Mouse (Mus musculus) brown adipose tissue, adult 24 weeks (tissue): ENCODE data around the gene Pgd. TPM values are rescaled to one million over a fixed set of nuclear protein-coding genes. Genes with fewer than 3 reads are reported as not detected.
"Not testable (repeated sequence)": the region's sequence is repeated elsewhere in the genome, so short reads cannot be mapped to it uniquely, and the experiment has no call there.

Experiments used
- H3K27ac ChIP-seq: fragments of 200-500 bp; replicated peaks from 2 replicates; pipeline ENCODE4 v1.5.1; 2012; ENCODE audit warnings: low read depth, mild to moderate bottlenecking, low read length
- H3K4me1 ChIP-seq: fragments of 200-500 bp; 2 replicates; pipeline ENCODE4 v1.6.1; 2012; ENCODE audit warnings: low read length, mixed read lengths; ENCODE audit not compliant: control insufficient read depth, insufficient read depth, insufficient read length
- H3K4me3 ChIP-seq: fragments of 200-500 bp; 2 replicates; pipeline ENCODE4 v1.5.1; 2012; ENCODE audit warnings: low read depth, mild to moderate bottlenecking, low read length, moderate library complexity; ENCODE audit not compliant: insufficient read depth
- polyA plus RNA-seq: library from polyadenylated mRNA; stranded (reverse); fragments of >200 nt; gene quantifications from 2 replicates; pipeline ENCODE4 v1.2.4, GENCODE M21; 2012; ENCODE audit not compliant: missing spikeins, insufficient read depth, insufficient read length

Pgd gene
- polyA plus RNA-seq, 1 experiment, result 610 TPM

DNA sequence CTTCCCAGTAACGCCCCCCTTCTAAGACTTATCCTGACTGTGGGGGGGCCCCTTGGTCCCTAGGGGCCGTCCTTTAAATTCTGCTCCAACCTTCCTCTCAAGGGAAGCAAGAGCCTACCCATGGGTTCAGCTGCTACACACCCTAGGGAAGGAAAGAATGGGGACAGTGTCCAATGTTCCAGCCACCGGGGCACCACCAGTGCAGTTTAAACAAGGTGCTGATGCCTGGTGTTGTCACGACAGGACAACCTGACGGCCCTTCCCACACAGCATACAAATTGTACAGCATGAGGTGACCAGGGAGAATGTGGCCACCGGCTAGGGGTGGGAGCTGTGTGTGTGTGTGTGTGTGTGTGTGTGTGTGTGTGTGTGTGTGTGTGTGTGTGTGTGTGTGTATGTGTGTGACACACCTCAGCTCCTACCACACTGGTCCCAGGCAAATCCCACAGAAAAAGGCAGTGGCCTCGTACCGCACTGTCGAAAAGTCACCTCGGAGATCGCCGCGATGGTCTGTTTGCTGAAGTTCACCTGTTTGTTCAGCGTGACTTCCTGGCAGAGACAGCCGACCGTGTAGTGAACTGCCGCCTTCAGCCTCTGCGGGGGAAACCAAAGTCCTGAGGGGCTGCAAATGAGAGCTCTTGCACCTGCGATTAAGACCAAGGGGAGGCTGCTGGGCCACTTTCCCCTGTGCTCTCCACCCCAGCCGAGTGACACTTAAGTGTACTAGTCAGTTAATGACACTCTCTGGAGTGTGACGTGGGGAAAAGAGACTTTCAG lies 34.6 kb downstream of the Pgd start:
- Histone ChIP-seq H3K4me1 (no peaks in the 10 kb centered on the region), H3K4me3 (no peak overlapping the region), H3K27ac (no peak overlapping the region)

DNA sequence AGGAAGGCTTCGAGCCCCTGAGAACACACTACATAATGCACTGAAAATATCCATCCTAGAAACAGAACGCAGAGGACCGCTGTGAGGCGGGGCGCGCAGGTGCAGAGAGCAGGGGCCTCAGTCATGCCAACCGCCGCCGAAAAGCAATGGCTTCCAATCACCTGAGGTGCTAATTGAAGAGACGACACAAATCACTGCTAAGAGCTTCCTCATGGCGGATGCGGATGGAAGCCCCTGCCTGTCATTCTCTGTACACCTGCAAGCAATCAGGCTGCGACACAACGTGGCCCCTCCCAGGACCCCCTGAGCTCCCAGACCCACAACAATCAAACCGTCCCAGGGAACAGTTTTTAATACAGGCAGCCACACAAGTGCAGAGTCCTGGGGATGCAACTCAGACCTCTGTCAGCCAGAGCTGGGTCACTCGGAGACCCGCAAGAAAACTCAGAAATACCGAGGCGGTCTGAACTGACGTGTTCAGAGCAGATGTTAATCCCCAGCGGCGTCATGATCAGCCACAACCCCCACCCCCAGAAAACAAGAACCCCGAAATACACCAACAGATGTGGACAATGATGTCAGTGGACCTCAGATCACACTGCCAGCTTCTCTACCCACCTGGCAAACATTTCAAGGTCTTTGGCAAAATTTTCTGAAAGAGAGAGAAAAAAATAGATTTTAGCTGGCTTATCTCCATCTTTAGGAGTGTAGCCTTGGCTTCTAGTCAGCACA lies 35.4 kb downstream of the Pgd start:
- Histone ChIP-seq H3K4me1 (no peaks in the 10 kb centered on the region), H3K4me3 (no peak overlapping the region), H3K27ac (no peak overlapping the region)

DNA sequence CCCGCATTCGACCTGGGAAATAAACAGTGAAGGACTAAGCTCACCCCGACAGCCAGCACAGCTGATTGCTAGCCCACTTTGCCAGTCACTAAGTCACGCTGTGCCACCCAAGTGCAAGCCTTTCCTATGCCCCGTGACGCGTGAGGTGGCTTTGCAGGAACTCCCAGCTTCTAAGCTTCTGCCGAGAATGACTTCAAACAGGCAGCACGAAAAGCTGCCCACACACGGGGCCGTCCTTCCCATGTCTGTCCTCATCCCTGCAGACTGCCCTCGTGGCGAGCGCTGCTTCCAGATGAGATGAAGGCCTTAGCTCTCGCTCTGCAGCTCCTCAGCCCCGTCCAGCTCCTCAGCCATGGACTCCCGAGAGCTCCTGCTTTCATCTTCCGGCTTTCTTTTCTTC lies 38.1 kb downstream of the Pgd start:
- H3K27ac ChIP-seq, result no peak overlapping the region
- no peaks in the 10 kb centered on the region for H3K4me1 ChIP-seq
- H3K4me3 ChIP-seq, result no peak overlapping the region

GRCm38 (mm10) chr4:149126663-149127062 lies 39.9 kb downstream of the Pgd start, which contains the start of gene Cort:
Cort (minus strand) TSS chr4:149126763.
- Histone ChIP-seq H3K27ac (no peak within 1 kb of the TSS), H3K4me3 (no peak within 1 kb of the TSS), H3K4me1 (no peaks in the 10 kb centered on the region)

DNA sequence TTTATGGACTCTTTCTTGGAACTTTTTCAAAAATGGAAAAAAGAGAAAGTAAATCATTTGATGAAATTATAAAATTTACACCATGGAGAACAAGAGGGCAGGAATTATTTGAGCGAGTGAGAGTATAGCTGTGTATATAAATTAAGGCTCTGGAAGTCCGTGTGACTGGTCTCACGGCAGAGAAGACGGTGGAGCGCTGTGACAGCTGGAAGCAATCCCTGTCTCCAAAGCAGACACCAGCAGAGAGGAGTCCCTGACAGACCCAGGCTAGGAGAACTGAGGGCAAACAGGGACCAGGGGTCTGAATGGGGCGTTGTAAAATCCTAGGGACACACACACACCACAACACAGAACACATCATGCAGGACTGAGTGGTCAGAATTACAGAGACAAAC lies 40.5 kb downstream of the Pgd start:
- H3K4me1 ChIP-seq, result no peaks in the 10 kb centered on the region
- no peak overlapping the region for H3K4me3 ChIP-seq
- H3K27ac ChIP-seq, result no peak overlapping the region

DNA sequence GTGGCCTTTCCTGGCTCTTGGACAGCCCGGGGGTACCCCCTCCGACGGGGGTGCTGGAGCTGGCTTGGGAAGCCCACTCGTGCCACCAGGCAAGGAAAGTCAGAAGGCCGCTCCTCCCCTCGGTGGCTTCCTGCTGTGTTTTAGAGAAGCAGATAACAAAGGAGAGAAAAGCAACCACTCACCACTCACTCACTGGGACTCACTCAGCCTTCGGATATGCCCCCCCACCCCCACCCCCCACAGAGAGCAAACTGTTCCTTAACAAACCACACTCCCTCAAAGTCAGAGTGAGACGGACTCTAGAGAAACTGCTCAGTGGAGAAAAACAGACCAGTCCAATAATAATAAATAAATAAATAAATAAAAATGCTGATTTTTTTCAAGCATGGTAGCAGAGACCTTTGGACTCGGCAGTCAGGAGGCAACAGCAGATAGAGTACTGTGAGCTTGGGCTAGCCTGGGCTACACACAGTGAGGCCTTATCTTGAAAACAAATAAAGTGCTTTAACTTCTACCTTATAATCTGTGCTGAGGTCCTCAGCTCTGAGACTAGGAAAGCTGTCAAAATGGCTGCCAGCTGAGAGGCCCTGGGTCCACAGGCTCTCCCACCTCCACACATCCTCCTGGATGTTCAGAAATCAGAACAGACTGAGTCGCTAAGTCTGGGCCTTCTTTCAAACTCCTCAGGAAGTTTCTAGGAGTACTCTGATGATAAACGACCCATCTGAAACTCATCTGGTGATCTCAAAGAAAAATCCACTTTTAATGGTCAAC lies 41.0 kb downstream of the Pgd start:
- H3K27ac ChIP-seq, result no peak overlapping the region
- H3K4me3 ChIP-seq, result no peak overlapping the region
- H3K4me1 ChIP-seq, result no peaks in the 10 kb centered on the region

- Histone ChIP-seq H3K4me3 (no peak overlapping the region), H3K4me1 (no peaks in the 10 kb centered on the region), H3K27ac (no peak overlapping the region)
Measured at GRCm38 (mm10) chr4:149123432-149123831, 43.1 kb downstream of the Pgd start.

GRCm38 (mm10) chr4:149119978-149120562 lies 46.5 kb downstream of the Pgd start:
- not testable (repeated sequence) for H3K4me1 ChIP-seq, H3K27ac ChIP-seq, H3K4me3 ChIP-seq

DNA sequence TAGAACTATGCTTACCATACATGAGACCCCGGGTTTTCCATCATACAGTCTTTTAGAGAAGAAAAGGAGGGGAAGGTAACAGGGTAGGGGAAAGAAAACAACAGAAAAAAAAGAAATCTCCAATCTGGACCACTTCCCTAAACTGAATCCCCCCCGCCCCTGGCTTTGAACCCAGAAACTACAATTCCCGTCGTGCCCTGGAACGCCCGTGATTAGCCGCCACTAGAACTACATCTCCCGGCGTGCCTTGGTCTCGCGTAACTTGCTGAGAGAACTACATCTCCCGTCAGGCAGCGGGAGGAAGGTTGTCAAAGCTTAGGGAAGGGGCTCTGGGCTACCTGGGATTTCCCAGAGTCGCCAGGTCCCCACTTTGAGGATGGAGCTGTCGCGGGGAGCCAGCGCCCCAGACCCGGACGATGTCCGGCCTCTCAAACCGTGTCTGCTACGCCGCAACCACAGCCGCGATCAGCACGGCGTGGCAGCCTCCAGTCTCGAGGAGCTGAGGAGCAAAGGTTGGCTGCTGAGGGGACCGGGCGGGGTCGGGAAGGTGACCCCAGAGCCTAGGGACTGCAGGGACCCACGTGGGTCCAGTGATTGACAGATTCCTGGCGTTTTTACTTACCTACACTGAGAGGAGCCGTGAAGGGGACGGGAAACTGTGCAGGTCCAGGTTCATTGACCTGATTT lies 62.6 kb downstream of the Pgd start, which contains the start of gene Dffa:
Gene Dffa, plus strand, starts transcription at position 272 of the 687 bp plus-strand sequence.
- H3K27ac ChIP-seq, result peak within 1 kb of the TSS; percentile 23; the same call in 1 of the 2 replicates
- peak within 1 kb of the TSS; percentile 96 for H3K4me3 ChIP-seq
- H3K4me1 ChIP-seq, result peaks cover 3% of the 10 kb centered on the region; the same call in 1 of the 2 replicates

- H3K27ac ChIP-seq, result no peak overlapping the region
- peaks cover 3% of the 10 kb centered on the region; the same call in 1 of the 2 replicates for H3K4me1 ChIP-seq
- H3K4me3 ChIP-seq, result no peak overlapping the region
Measured at GRCm38 (mm10) chr4:149101456-149101855, 65.1 kb downstream of the Pgd start.

GRCm38 (mm10) chr4:149100449-149100848 lies 66.1 kb downstream of the Pgd start:
- not testable (repeated sequence) for H3K4me1 ChIP-seq, H3K4me3 ChIP-seq, H3K27ac ChIP-seq

Other genes with a start within 250 kb of the Pgd start
- 48.8 and 50.3 TPM in 2 replicates for gene Pex14, start 66.9 kb downstream of the Pgd start, polyA plus RNA-seq
- gene Dffa, start 62.6 kb downstream of the Pgd start, polyA plus RNA-seq, result 7.8 and 11.3 TPM in 2 replicates
- not detected in 2 replicates for gene Cort, start 40.0 kb downstream of the Pgd start, polyA plus RNA-seq
- gene Cenps, start 29.1 kb downstream of the Pgd start, polyA plus RNA-seq, result not detected in 2 replicates
- gene Kif1b, start 140.9 kb upstream of the Pgd start, polyA plus RNA-seq, result 59.4 and 63.5 TPM in 2 replicates